Mouse (Mus musculus): ENCODE measurements around the gene Cbln1. TPM values are rescaled to one million over a fixed set of nuclear protein-coding genes. Genes with fewer than 3 reads are reported as not detected.

Gene Cbln1
- polyA plus RNA-seq, 1 experiment from 2014 or later = 9.4 TPM

- 94% methylated on average over 7 of the region's 7 CpGs for WGBS
- Histone ChIP-seq H3K9ac (ENCODE audit: low read length) (no peak overlapping the region), H3K27me3 (replicated peaks; ENCODE audit: control insufficient read depth, insufficient read depth, low read length) (no peaks in the 10 kb centered on the region), H3K36me3 (ENCODE audit: control insufficient read depth, insufficient read depth, low read length) (no peaks in the 10 kb centered on the region), H3K9me3 (replicated peaks; ENCODE audit: control insufficient read depth, low read length) (no peaks in the 10 kb centered on the region), H3K27ac (ENCODE audit: low read depth, low read length) (no peak overlapping the region), H3K4me3 (ENCODE audit: low read depth, low read length) (no peak overlapping the region), H3K4me1 (ENCODE audit: control insufficient read depth, insufficient read depth, low read length) (no peaks in the 10 kb centered on the region), H3K4me2 (ENCODE audit: low read length) (no peak overlapping the region)
- ATAC-seq = no peak
- DNase-seq (ENCODE audit: low spot score) = no peak
These were observed 24.1 kb upstream of the Cbln1 start for GRCm38 (mm10) chr8:87496511-87496910.

GRCm38 (mm10) chr8:87494862-87495261 lies 22.5 kb upstream of the Cbln1 start:
- no peaks in the 10 kb centered on the region for H3K9me3 ChIP-seq (replicated peaks; ENCODE audit: control insufficient read depth, low read length)
- no peak overlapping the region for H3K9ac ChIP-seq (ENCODE audit: low read length)
- no peaks in the 10 kb centered on the region for H3K36me3 ChIP-seq (ENCODE audit: control insufficient read depth, insufficient read depth, low read length)
- DNase-seq (ENCODE audit: low spot score) (no peak), ATAC-seq (no peak)
- no peaks in the 10 kb centered on the region for H3K4me1 ChIP-seq (ENCODE audit: control insufficient read depth, insufficient read depth, low read length)
- no peak overlapping the region for H3K27ac ChIP-seq (ENCODE audit: low read depth, low read length)
- 87% methylated on average over 9 of the region's 9 CpGs for WGBS
- H3K27me3 ChIP-seq (replicated peaks; ENCODE audit: control insufficient read depth, insufficient read depth, low read length) = no peaks in the 10 kb centered on the region
- H3K4me2 ChIP-seq (ENCODE audit: low read length) = no peak overlapping the region
- no peak overlapping the region for H3K4me3 ChIP-seq (ENCODE audit: low read depth, low read length)

- ATAC-seq (no peak), DNase-seq (ENCODE audit: low spot score) (no peak)
- Histone ChIP-seq H3K4me2 (ENCODE audit: low read length) (no peak overlapping the region), H3K9ac (ENCODE audit: low read length) (no peak overlapping the region), H3K9me3 (replicated peaks; ENCODE audit: control insufficient read depth, low read length) (no peaks in the 10 kb centered on the region), H3K4me3 (ENCODE audit: low read depth, low read length) (no peak overlapping the region), H3K4me1 (ENCODE audit: control insufficient read depth, insufficient read depth, low read length) (no peaks in the 10 kb centered on the region), H3K36me3 (ENCODE audit: control insufficient read depth, insufficient read depth, low read length) (no peaks in the 10 kb centered on the region), H3K27ac (ENCODE audit: low read depth, low read length) (no peak overlapping the region), H3K27me3 (replicated peaks; ENCODE audit: control insufficient read depth, insufficient read depth, low read length) (no peaks in the 10 kb centered on the region)
- 48% methylated on average over 5 of the region's 5 CpGs for WGBS
These were observed 17.5 kb upstream of the Cbln1 start for GRCm38 (mm10) chr8:87489841-87490415.

- no peak overlapping the region for H3K27ac ChIP-seq (ENCODE audit: low read depth, low read length)
- H3K36me3 ChIP-seq (ENCODE audit: control insufficient read depth, insufficient read depth, low read length) = no peaks in the 10 kb centered on the region
- H3K4me2 ChIP-seq (ENCODE audit: low read length) = no peak overlapping the region
- no peaks in the 10 kb centered on the region for H3K9me3 ChIP-seq (replicated peaks; ENCODE audit: control insufficient read depth, low read length)
- no peaks in the 10 kb centered on the region for H3K27me3 ChIP-seq (replicated peaks; ENCODE audit: control insufficient read depth, insufficient read depth, low read length)
- DNase-seq (ENCODE audit: low spot score) (no peak), ATAC-seq (no peak)
- WGBS = 67% methylated on average over 1 of the region's 1 CpGs
- no peak overlapping the region for H3K9ac ChIP-seq (ENCODE audit: low read length)
- no peak overlapping the region for H3K4me3 ChIP-seq (ENCODE audit: low read depth, low read length)
- H3K4me1 ChIP-seq (ENCODE audit: control insufficient read depth, insufficient read depth, low read length) = no peaks in the 10 kb centered on the region
These were observed 9.0 kb upstream of the Cbln1 start for GRCm38 (mm10) chr8:87481396-87481795.

GRCm38 (mm10) chr8:87478221-87478620 lies 5.8 kb upstream of the Cbln1 start:
- Histone ChIP-seq H3K27ac (ENCODE audit: low read depth, low read length) (no peak overlapping the region), H3K27me3 (replicated peaks; ENCODE audit: control insufficient read depth, insufficient read depth, low read length) (peaks cover 10% of the 10 kb centered on the region), H3K9ac (ENCODE audit: low read length) (no peak overlapping the region), H3K4me1 (ENCODE audit: control insufficient read depth, insufficient read depth, low read length) (peaks cover 1% of the 10 kb centered on the region; the same call in 1 of the 2 replicates), H3K4me3 (ENCODE audit: low read depth, low read length) (no peak overlapping the region), H3K9me3 (replicated peaks; ENCODE audit: control insufficient read depth, low read length) (no peaks in the 10 kb centered on the region), H3K36me3 (ENCODE audit: control insufficient read depth, insufficient read depth, low read length) (no peaks in the 10 kb centered on the region), H3K4me2 (ENCODE audit: low read length) (no peak overlapping the region)
- DNase-seq (ENCODE audit: low spot score) (no peak), ATAC-seq (no peak)
- WGBS = 65% methylated on average over 3 of the region's 3 CpGs

GRCm38 (mm10) chr8:87477102-87477645 lies 4.8 kb upstream of the Cbln1 start:
- Histone ChIP-seq H3K9ac (ENCODE audit: low read length) (no peak overlapping the region), H3K27ac (ENCODE audit: low read depth, low read length) (no peak overlapping the region), H3K36me3 (ENCODE audit: control insufficient read depth, insufficient read depth, low read length) (no peaks in the 10 kb centered on the region), H3K4me1 (ENCODE audit: control insufficient read depth, insufficient read depth, low read length) (peaks cover 2% of the 10 kb centered on the region; the same call in 1 of the 2 replicates), H3K4me3 (ENCODE audit: low read depth, low read length) (no peak overlapping the region), H3K9me3 (replicated peaks; ENCODE audit: control insufficient read depth, low read length) (no peaks in the 10 kb centered on the region), H3K27me3 (replicated peaks; ENCODE audit: control insufficient read depth, insufficient read depth, low read length) (peaks cover 14% of the 10 kb centered on the region), H3K4me2 (ENCODE audit: low read length) (no peak overlapping the region)
- 65% methylated on average over 3 of the region's 3 CpGs for WGBS
- DNase-seq (ENCODE audit: low spot score) (no peak), ATAC-seq (no peak)

- H3K4me1 ChIP-seq (ENCODE audit: control insufficient read depth, insufficient read depth, low read length) = peaks cover 7% of the 10 kb centered on the region
- 38% methylated on average over 3 of the region's 3 CpGs for WGBS
- H3K4me2 ChIP-seq (ENCODE audit: low read length) = no peak overlapping the region
- no peaks in the 10 kb centered on the region for H3K9me3 ChIP-seq (replicated peaks; ENCODE audit: control insufficient read depth, low read length)
- no peak overlapping the region for H3K27ac ChIP-seq (ENCODE audit: low read depth, low read length)
- H3K4me3 ChIP-seq (ENCODE audit: low read depth, low read length) = no peak overlapping the region
- ATAC-seq (no peak), DNase-seq (ENCODE audit: low spot score) (no peak)
- no peak overlapping the region for H3K9ac ChIP-seq (ENCODE audit: low read length)
- no peaks in the 10 kb centered on the region for H3K36me3 ChIP-seq (ENCODE audit: control insufficient read depth, insufficient read depth, low read length)
- peaks cover 27% of the 10 kb centered on the region for H3K27me3 ChIP-seq (replicated peaks; ENCODE audit: control insufficient read depth, insufficient read depth, low read length)
These were observed 3.1 kb upstream of the Cbln1 start for GRCm38 (mm10) chr8:87475551-87475950.

GRCm38 (mm10) chr8:87474379-87474778 lies 2.0 kb upstream of the Cbln1 start:
- WGBS = 58% methylated on average over 8 of the region's 8 CpGs
- no peak for DNase-seq (ENCODE audit: low spot score)
- no peaks in the 10 kb centered on the region for H3K9me3 ChIP-seq (replicated peaks; ENCODE audit: control insufficient read depth, low read length)
- H3K27ac ChIP-seq (ENCODE audit: low read depth, low read length) = no peak overlapping the region
- peaks cover 39% of the 10 kb centered on the region for H3K27me3 ChIP-seq (replicated peaks; ENCODE audit: control insufficient read depth, insufficient read depth, low read length)
- H3K9ac ChIP-seq (ENCODE audit: low read length) = no peak overlapping the region
- no peak overlapping the region for H3K4me3 ChIP-seq (ENCODE audit: low read depth, low read length)
- H3K4me2 ChIP-seq (ENCODE audit: low read length) = 0 out of 2 replicates have a peak overlapping the region, but pooled peaks have one; percentile 97
- ATAC-seq = no peak
- no peaks in the 10 kb centered on the region for H3K36me3 ChIP-seq (ENCODE audit: control insufficient read depth, insufficient read depth, low read length)
- peaks cover 14% of the 10 kb centered on the region for H3K4me1 ChIP-seq (ENCODE audit: control insufficient read depth, insufficient read depth, low read length)

- DNase-seq (ENCODE audit: low spot score) = no peak
- H3K9ac ChIP-seq (ENCODE audit: low read length) = no peak overlapping the region
- H3K4me2 ChIP-seq (ENCODE audit: low read length) = peak overlapping the region; percentile 97
- 25% methylated on average over 2 of the region's 2 CpGs for WGBS
- H3K4me3 ChIP-seq (ENCODE audit: low read depth, low read length) = peak overlapping the region; percentile 59; the same call in 1 of the 2 replicates
- H3K27ac ChIP-seq (ENCODE audit: low read depth, low read length) = no peak overlapping the region
- no peak for ATAC-seq
- H3K4me1 ChIP-seq (ENCODE audit: control insufficient read depth, insufficient read depth, low read length) = peaks cover 14% of the 10 kb centered on the region
- H3K36me3 ChIP-seq (ENCODE audit: control insufficient read depth, insufficient read depth, low read length) = no peaks in the 10 kb centered on the region
- peaks cover 43% of the 10 kb centered on the region for H3K27me3 ChIP-seq (replicated peaks; ENCODE audit: control insufficient read depth, insufficient read depth, low read length)
- H3K9me3 ChIP-seq (replicated peaks; ENCODE audit: control insufficient read depth, low read length) = no peaks in the 10 kb centered on the region
These were observed 1.5 kb upstream of the Cbln1 start for GRCm38 (mm10) chr8:87473940-87474339.
